Mouse (Mus musculus): Measurements from ENCODE around the gene Capn11. TPM values are rescaled to one million over a fixed set of nuclear protein-coding genes. Genes with fewer than 3 reads are reported as not detected.

Capn11 gene
- polyA plus RNA-seq, 1 experiment from 2014 or later = 0.41 TPM

DNA sequence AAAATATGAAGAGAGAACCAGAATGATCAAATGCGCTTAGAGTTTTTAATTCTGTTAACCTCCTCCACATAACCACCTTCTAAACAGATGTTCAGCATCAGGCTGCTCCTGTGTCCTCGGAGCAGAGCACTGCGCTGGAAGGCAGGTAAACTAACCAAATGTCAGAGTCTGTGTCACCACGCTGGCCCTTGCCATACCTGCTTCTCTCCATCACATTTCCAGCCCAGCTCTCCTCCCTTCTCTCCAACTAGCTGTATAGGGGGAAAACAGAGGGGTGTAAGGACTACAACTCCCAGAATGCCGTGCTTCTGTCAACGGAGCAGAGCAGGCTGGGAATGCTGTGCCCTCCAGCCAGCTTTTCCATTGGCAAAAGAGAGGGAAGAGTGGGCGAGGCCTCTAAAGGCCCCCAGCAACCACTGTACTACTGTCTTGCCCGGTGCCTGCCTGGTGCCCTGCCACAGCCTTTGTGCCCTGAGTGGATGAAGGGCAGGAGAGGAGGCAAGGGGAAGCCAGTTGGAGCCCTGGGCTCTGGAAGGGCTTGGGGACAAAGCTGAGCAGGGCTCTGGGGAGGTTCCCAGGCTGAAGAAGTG lies 21.4 kb upstream of the Capn11 start:
- peak overlapping the region; percentile 27; the same call in 1 of the 2 replicates for H3K9ac ChIP-seq

DNA sequence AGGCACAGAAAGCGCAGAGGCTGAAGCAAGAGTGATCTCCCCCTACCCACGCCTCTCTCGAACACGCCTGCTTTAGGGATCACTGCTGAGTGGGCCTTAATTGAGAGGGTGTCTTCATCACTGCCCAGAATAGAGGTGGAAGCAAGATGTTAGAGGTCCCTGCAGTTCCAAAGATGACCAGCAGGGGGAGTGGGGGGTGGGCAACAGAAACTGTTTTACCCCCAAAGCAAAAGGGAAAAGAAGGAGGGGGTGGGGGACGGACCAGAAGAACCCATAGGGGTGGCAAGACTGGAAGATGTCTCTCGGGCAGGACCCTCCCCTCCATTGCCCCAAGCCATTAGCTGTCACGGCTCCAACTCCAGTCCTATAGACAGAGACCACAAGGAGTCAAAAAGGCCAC lies 19.0 kb upstream of the Capn11 start:
- no peak for ATAC-seq (ENCODE audit: borderline replicate concordance, extremely low read depth, low FRiP score, low TSS enrichment)
- H3K27ac ChIP-seq = no peak overlapping the region
- 29% methylated on average over 7 of the region's 7 CpGs for WGBS
- no peak overlapping the region for H3K9ac ChIP-seq
- H3K4me1 ChIP-seq = peaks cover 5% of the 10 kb centered on the region
- no peak overlapping the region for H3K4me3 ChIP-seq
- no peaks in the 10 kb centered on the region for H3K27me3 ChIP-seq
- H3K36me3 ChIP-seq = peaks cover 44% of the 10 kb centered on the region
- no peak overlapping the region for H3K4me2 ChIP-seq
- no peaks in the 10 kb centered on the region for H3K9me3 ChIP-seq

More for the DNA sequence above, 21.4 kb upstream of the Capn11 start:
- peak overlapping the region; percentile 35 for H3K27ac ChIP-seq
- WGBS = 48% methylated on average over 8 of the region's 8 CpGs
- H3K4me1 ChIP-seq = peaks cover 17% of the 10 kb centered on the region
- H3K9me3 ChIP-seq = no peaks in the 10 kb centered on the region
- H3K4me2 ChIP-seq = peak overlapping the region; percentile 37
- H3K36me3 ChIP-seq = peaks cover 25% of the 10 kb centered on the region
- H3K4me3 ChIP-seq = 0 out of 2 replicates have a peak overlapping the region, but pooled peaks have one; percentile 6
- peak; percentile 44; the same call in 1 of the 2 replicates for ATAC-seq (ENCODE audit: borderline replicate concordance, extremely low read depth, low FRiP score, low TSS enrichment)
- H3K27me3 ChIP-seq = no peaks in the 10 kb centered on the region

DNA sequence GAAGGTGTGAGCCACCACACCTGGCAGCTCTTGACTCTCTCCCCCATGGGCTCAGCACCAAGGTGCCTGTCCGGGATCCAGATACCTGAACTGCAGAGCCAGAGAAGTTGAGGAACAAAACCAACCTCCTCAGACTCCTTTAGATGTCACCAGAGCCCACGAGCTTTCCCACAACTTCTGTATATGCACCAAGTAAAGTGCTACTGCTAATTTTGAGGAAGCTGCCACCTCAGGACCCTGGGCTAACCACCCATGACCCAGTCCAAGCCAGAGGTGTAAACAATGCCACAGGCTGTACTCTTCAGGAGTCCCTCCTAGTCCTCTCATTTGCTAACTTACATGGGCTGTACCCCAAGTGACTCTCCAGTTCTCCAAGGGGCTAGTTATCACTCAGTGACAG lies 13.5 kb upstream of the Capn11 start:
- Histone ChIP-seq H3K4me3 (no peak overlapping the region), H3K27ac (no peak overlapping the region), H3K9me3 (no peaks in the 10 kb centered on the region), H3K4me1 (no peaks in the 10 kb centered on the region), H3K36me3 (peaks cover 70% of the 10 kb centered on the region), H3K9ac (no peak overlapping the region), H3K4me2 (no peak overlapping the region), H3K27me3 (no peaks in the 10 kb centered on the region)
- WGBS = 86% methylated on average over 2 of the region's 2 CpGs
- ATAC-seq (ENCODE audit: borderline replicate concordance, extremely low read depth, low FRiP score, low TSS enrichment) = no peak

DNA sequence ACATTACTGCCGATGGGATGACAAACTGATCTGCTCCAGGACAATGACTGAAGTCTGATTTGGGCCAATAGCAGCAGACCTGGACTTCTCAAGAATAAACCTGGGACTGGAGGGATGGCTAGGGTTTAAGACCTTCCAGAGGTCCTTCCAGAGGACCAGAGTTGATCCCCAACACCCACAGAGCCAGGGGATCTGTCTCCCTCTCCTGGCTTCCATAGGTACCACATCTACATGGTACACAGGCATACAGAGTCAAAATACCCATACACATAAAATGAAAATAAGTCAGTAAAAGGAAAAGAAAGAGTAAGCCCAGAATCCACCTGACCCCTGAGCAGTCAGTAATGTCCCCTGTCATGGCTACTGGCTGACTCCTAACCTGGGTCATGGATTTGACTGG lies 12.7 kb upstream of the Capn11 start:
- Histone ChIP-seq H3K4me3 (no peak overlapping the region), H3K27me3 (no peaks in the 10 kb centered on the region), H3K27ac (no peak overlapping the region), H3K36me3 (peaks cover 70% of the 10 kb centered on the region), H3K9me3 (no peaks in the 10 kb centered on the region), H3K4me1 (no peaks in the 10 kb centered on the region), H3K4me2 (no peak overlapping the region), H3K9ac (no peak overlapping the region)
- no peak for ATAC-seq (ENCODE audit: borderline replicate concordance, extremely low read depth, low FRiP score, low TSS enrichment)
- WGBS = 96% methylated on average over 1 of the region's 1 CpGs

DNA sequence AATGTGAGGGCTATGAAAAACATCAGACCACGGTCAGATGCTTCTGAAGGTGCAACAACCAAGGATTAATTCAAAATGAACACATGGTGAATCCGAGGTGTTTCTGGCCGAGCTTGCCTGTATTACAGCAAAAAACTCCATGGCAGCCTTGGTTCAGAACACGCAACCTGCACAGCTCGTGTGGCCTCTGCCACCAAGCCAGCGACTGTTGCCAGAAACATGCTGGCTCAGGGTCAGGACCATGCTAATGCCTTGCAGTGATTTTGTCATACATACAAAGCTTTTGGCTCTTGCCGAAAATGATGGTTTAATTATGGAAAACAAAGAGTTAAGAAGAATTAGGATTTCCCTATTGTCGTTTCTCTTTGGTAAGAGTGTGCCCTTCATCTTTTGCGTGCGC lies 8.9 kb upstream of the Capn11 start:
- Histone ChIP-seq H3K9me3 (no peaks in the 10 kb centered on the region), H3K36me3 (peaks cover 60% of the 10 kb centered on the region), H3K27me3 (no peaks in the 10 kb centered on the region), H3K4me2 (no peak overlapping the region), H3K4me3 (no peak overlapping the region), H3K4me1 (no peaks in the 10 kb centered on the region), H3K9ac (no peak overlapping the region), H3K27ac (no peak overlapping the region)
- 91% methylated on average over 10 of the region's 10 CpGs for WGBS
- no peak for ATAC-seq (ENCODE audit: borderline replicate concordance, extremely low read depth, low FRiP score, low TSS enrichment)

DNA sequence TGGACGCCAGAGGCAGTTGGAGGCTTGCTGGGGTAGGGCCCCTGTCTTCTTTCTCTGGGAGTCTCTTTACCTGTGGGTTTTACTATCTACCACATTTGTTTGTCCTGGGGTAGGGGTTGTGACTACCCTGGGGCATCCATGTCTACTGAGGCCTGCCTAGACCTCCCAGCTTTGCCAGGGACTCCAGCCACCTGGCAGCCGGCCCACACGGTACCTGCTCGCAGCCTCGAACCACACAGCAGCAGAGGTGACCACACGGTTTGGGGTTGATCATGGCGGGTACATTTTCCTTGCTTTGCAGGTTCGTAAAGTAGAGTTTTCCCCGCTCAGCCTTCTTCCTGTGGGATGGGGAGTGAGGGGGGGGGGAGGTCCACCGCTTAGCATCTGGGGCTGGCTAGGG lies 8.4 kb upstream of the Capn11 start:
- H3K9ac ChIP-seq = no peak overlapping the region
- peaks cover 59% of the 10 kb centered on the region for H3K36me3 ChIP-seq
- WGBS = 84% methylated on average over 10 of the region's 10 CpGs
- no peaks in the 10 kb centered on the region for H3K9me3 ChIP-seq
- H3K4me1 ChIP-seq = no peaks in the 10 kb centered on the region
- no peaks in the 10 kb centered on the region for H3K27me3 ChIP-seq
- no peak overlapping the region for H3K27ac ChIP-seq
- H3K4me2 ChIP-seq = no peak overlapping the region
- no peak overlapping the region for H3K4me3 ChIP-seq
- no peak for ATAC-seq (ENCODE audit: borderline replicate concordance, extremely low read depth, low FRiP score, low TSS enrichment)

DNA sequence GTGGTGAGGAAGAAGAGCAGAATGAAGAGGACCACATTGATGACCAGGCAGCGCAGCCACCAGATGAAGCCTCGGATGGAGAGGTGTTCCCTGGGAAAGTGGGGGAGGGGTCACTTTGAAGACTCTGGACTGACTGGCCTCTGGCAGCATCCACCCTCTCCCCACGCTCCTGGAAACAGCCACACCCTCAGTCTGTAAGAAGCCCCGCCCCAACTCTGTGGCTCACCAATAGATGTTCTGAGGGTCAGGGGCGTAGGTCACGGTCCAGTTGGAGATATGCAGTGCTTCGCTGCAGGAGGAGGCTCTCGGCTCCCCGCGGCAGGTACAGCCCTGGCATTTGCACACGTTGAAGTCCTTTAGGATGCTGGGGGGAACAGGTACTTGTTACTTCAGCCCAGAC lies 7.0 kb upstream of the Capn11 start:
- no peaks in the 10 kb centered on the region for H3K4me1 ChIP-seq
- H3K9me3 ChIP-seq = no peaks in the 10 kb centered on the region
- H3K4me3 ChIP-seq = no peak overlapping the region
- no peak overlapping the region for H3K27ac ChIP-seq
- 77% methylated on average over 11 of the region's 11 CpGs for WGBS
- no peak overlapping the region for H3K9ac ChIP-seq
- ATAC-seq (ENCODE audit: borderline replicate concordance, extremely low read depth, low FRiP score, low TSS enrichment) = no peak
- no peaks in the 10 kb centered on the region for H3K27me3 ChIP-seq
- peaks cover 61% of the 10 kb centered on the region for H3K36me3 ChIP-seq
- H3K4me2 ChIP-seq = no peak overlapping the region

DNA sequence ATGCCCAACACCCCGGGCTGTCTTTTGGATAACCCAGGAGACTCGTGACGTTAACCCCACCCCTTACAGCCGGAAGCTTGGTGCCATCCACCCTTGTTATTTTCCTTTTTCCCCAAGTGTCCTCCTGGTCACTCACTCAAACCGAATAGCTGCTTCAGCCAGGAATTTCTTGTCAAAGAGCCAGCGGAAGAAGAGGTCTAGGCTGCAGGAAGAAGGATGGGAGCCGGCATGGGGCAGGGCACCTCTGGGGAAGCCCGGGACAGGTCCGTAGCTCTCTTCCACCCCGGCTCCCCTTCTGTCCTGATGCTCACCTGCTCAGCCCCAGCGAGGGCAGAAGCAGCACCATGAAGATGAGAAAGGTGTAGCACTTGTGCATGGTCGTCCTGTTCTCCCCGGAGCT lies 5.5 kb upstream of the Capn11 start:
- 83% methylated on average over 13 of the region's 13 CpGs for WGBS
- Histone ChIP-seq H3K27ac (no peak overlapping the region), H3K9ac (no peak overlapping the region), H3K27me3 (no peaks in the 10 kb centered on the region), H3K36me3 (peaks cover 62% of the 10 kb centered on the region), H3K4me1 (no peaks in the 10 kb centered on the region), H3K4me3 (no peak overlapping the region), H3K9me3 (no peaks in the 10 kb centered on the region), H3K4me2 (no peak overlapping the region)
- ATAC-seq (ENCODE audit: borderline replicate concordance, extremely low read depth, low FRiP score, low TSS enrichment) = no peak

DNA sequence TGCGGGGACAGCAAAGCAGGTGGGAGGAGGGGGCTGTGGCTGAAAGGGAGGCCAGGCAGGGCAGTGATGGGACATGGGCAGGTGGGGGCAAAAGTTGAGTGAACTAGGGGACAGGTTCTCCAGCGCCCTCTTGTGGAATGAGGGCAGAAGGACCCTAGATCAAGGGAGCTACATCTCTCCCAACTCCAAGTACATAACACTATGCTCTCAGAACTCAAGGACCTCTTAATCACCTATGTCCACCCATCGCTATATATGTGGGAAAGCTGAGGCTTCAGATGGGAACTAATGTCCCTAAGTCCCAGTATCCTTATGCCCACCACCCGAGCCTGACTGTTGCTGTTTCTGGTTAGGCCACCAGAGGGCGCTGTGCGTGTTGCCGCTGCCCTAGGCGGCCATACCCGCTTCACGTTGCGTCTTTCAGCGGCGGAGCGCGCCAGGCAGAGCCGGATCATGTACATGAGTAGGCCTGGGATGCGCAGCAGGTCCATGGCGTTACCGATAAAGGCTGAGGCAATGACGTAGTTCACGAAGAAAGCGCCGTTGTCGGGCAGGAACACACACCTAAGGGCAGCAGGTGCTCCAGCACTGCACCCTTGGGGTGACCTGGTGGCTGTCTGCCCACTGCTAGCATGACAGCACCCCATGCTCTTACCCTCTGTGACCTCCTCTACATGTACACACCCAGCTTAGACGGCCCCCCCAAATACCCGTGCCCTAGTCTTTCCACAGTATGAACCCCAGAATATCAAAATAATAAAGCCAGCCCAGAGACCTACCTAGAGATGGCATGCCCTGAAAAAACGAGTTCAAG lies 4.2 kb upstream of the Capn11 start:
- no peak overlapping the region; the same call in 1 of the 2 replicates for H3K4me2 ChIP-seq
- no peaks in the 10 kb centered on the region for H3K4me1 ChIP-seq
- H3K27ac ChIP-seq = no peak overlapping the region
- no peak overlapping the region for H3K9ac ChIP-seq
- no peak overlapping the region for H3K4me3 ChIP-seq
- peaks cover 55% of the 10 kb centered on the region for H3K36me3 ChIP-seq
- WGBS = 24% methylated on average over 27 of the region's 27 CpGs
- ATAC-seq (ENCODE audit: borderline replicate concordance, extremely low read depth, low FRiP score, low TSS enrichment) = no peak; the same call in 1 of the 2 replicates
- no peaks in the 10 kb centered on the region for H3K9me3 ChIP-seq
- H3K27me3 ChIP-seq = no peaks in the 10 kb centered on the region

DNA sequence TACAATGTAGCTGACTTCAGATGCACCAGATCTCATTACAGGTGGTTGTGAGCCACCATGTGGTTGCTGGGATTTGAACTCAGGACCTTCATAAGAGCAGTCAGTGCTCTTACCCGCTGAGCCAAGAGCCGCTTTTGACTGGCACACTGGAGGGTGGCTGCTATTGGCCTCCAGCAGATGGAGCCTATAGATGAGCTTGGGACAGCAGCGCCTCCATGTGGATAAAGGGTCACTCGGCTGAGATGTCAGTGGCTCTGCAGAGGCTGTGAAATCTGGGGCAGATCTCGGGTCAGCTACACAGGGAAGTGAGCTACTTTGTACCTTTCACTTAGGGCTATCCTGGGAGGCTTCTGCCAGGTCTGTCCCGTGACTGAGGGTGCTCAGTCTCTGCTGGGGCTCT lies 3.3 kb downstream of the Capn11 start:
- H3K27me3 ChIP-seq = no peaks in the 10 kb centered on the region
- ATAC-seq (ENCODE audit: borderline replicate concordance, extremely low read depth, low FRiP score, low TSS enrichment) = no peak
- H3K9me3 ChIP-seq = no peaks in the 10 kb centered on the region
- no peak overlapping the region for H3K4me3 ChIP-seq
- no peak overlapping the region for H3K9ac ChIP-seq
- no peaks in the 10 kb centered on the region for H3K4me1 ChIP-seq
- no peak overlapping the region for H3K27ac ChIP-seq
- 0 out of 2 replicates have a peak, but pooled peaks cover 2% of the 10 kb centered on the region for H3K36me3 ChIP-seq
- H3K4me2 ChIP-seq = no peak overlapping the region
- WGBS = 23% methylated on average over 6 of the region's 6 CpGs

DNA sequence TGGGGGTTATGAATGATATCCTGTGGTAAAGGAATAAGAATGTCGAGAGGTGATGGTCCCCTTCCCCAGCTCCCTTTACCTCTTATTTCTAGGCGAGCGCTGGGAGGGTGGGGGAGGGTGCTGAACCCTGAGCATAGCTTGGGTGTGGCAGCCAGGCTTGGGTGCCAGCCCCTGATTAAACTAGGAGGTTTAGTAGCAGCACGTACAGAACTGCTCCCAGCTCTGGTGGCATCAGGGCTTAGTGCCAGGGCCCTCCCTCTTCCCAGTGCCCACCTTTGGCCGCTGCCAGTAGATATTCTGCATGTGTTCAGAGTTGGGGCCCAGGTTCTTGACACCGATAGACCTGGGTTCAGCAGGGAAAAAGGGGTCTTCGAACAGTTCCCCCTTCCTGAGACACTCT lies 5.9 kb downstream of the Capn11 start:
- H3K4me3 ChIP-seq = no peak overlapping the region
- no peaks in the 10 kb centered on the region for H3K4me1 ChIP-seq
- WGBS = 67% methylated on average over 7 of the region's 7 CpGs
- H3K36me3 ChIP-seq = no peaks in the 10 kb centered on the region
- no peak overlapping the region for H3K27ac ChIP-seq
- H3K4me2 ChIP-seq = no peak overlapping the region
- no peaks in the 10 kb centered on the region for H3K27me3 ChIP-seq
- H3K9me3 ChIP-seq = no peaks in the 10 kb centered on the region
- ATAC-seq (ENCODE audit: borderline replicate concordance, extremely low read depth, low FRiP score, low TSS enrichment) = no peak
- no peak overlapping the region for H3K9ac ChIP-seq

DNA sequence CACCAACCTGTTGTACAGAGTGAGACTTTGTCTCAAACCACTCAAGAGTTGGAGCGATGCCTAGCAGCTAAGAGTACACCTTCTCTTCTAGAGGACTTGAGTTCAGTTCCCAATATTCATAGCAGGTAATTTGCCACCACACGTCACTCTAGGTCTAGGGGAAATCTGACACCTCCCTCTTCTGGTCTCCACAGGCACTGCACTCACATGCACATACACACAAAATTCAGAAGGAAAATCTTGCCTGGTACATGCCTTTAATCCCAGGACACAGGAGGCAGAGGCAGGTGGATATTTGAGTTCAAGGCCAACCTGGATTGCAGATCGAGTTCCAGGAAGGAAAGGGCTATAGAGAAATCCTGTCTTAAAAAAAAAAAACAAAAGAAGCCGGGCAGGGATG lies 14.9 kb downstream of the Capn11 start:
- ATAC-seq (ENCODE audit: borderline replicate concordance, extremely low read depth, low FRiP score, low TSS enrichment) = no peak

More for the DNA sequence above, 14.9 kb downstream of the Capn11 start:
- Histone ChIP-seq H3K27ac (no peak overlapping the region), H3K9ac (no peak overlapping the region), H3K4me1 (0 out of 2 replicates have a peak, but pooled peaks cover 3% of the 10 kb centered on the region), H3K27me3 (no peaks in the 10 kb centered on the region), H3K36me3 (no peaks in the 10 kb centered on the region), H3K4me3 (no peak overlapping the region), H3K9me3 (no peaks in the 10 kb centered on the region), H3K4me2 (no peak overlapping the region)
- WGBS = 86% methylated on average over 4 of the region's 4 CpGs

All from lung, embryonic 15.5 days (tissue).